Mouse (Mus musculus): ENCODE data around the gene Yeats4. TPM values are rescaled to one million over a fixed set of nuclear protein-coding genes. Genes with fewer than 3 reads are reported as not detected.
"Not testable (repeated sequence)": the region's sequence is repeated elsewhere in the genome, so short reads cannot be mapped to it uniquely, and the experiment has no call there.

Gene Yeats4
- total and polyA plus RNA-seq, 2 experiments from 2014 or later = 79.0 to 107 TPM

DNA sequence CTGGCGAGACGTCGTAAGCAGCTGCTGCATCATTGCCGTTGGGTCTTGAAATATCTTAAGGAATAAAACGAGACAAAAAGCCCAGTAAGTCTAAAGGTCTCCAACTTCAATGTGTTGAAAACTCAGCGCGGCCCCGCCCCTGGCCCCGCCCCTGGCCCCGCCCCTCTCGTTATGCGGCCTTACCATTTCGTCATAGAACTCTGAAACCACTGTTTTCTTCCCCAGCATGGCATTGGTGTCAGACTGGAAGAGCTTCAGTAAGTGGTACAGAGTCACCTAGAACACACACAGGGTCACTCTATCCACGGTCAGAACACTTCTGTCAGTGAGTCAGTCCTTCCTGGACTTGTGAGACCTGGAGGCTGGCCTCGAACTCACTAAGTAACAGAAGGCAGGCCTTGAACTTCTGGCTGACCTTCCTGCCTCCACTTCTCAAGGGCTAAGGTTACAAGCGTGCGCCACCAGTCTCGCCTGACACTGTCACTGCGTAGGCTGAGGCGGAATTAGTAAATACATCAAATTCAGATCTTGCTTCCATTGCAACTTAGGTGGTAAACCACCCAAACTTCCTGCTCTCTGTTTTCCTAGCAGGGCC, 7.0 kb downstream of the Yeats4 start:
- H3K27ac ChIP-seq (ENCODE audit: low read depth, low read length) = no peak overlapping the region
- no peaks in the 10 kb centered on the region for H3K9me3 ChIP-seq (ENCODE audit: low read length)
- H3K4me2 ChIP-seq (ENCODE audit: low read depth, low read length, poor library complexity, severe bottlenecking) = no peak overlapping the region
- no peak overlapping the region for H3K9ac ChIP-seq (replicated peaks; ENCODE audit: low read length, poor library complexity, severe bottlenecking)
- no peak for DNase-seq (ENCODE audit: low spot score)
- no peak for TF ChIP-seq CTCF (IDR thresholded peaks at IDR 0.05)
- H3K36me3 ChIP-seq (ENCODE audit: insufficient read depth, low read length) = peaks cover 45% of the 10 kb centered on the region
- ATAC-seq (ENCODE audit: low FRiP score) = no peak
- no peaks in the 10 kb centered on the region for H3K4me1 ChIP-seq (ENCODE audit: insufficient read depth, low read length)
- no peaks in the 10 kb centered on the region for H3K27me3 ChIP-seq (ENCODE audit: insufficient read depth, low read length)
- H3K4me3 ChIP-seq (ENCODE audit: low read depth, low read length) = no peak overlapping the region
- 88% methylated on average over 20 of the region's 20 CpGs for WGBS

GRCm38 (mm10) chr10:117216793-117217192, 7.5 kb downstream of the Yeats4 start:
- no peaks in the 10 kb centered on the region for H3K9me3 ChIP-seq (ENCODE audit: low read length)
- no peaks in the 10 kb centered on the region for H3K4me1 ChIP-seq (ENCODE audit: insufficient read depth, low read length)
- no peaks in the 10 kb centered on the region for H3K27me3 ChIP-seq (ENCODE audit: insufficient read depth, low read length)
- peaks cover 42% of the 10 kb centered on the region for H3K36me3 ChIP-seq (ENCODE audit: insufficient read depth, low read length)
- H3K4me3 ChIP-seq (ENCODE audit: low read depth, low read length) = no peak overlapping the region
- H3K4me2 ChIP-seq (ENCODE audit: low read depth, low read length, poor library complexity, severe bottlenecking) = no peak overlapping the region
- no peak overlapping the region for H3K27ac ChIP-seq (ENCODE audit: low read depth, low read length)
- TF ChIP-seq CTCF (IDR thresholded peaks at IDR 0.05) = peak; percentile 87
- DNase-seq (ENCODE audit: low spot score) (peak; percentile 56), ATAC-seq (ENCODE audit: low FRiP score) (no peak)
- no peak overlapping the region for H3K9ac ChIP-seq (replicated peaks; ENCODE audit: low read length, poor library complexity, severe bottlenecking)
- 72% methylated on average over 5 of the region's 5 CpGs for WGBS

- Histone ChIP-seq H3K36me3 (ENCODE audit: insufficient read depth, low read length) (peaks cover 37% of the 10 kb centered on the region), H3K27ac (ENCODE audit: low read depth, low read length) (no peak overlapping the region), H3K4me2 (ENCODE audit: low read depth, low read length, poor library complexity, severe bottlenecking) (no peak overlapping the region), H3K9me3 (ENCODE audit: low read length) (no peaks in the 10 kb centered on the region), H3K27me3 (ENCODE audit: insufficient read depth, low read length) (no peaks in the 10 kb centered on the region), H3K4me3 (ENCODE audit: low read depth, low read length) (no peak overlapping the region), H3K9ac (replicated peaks; ENCODE audit: low read length, poor library complexity, severe bottlenecking) (no peak overlapping the region), H3K4me1 (ENCODE audit: insufficient read depth, low read length) (no peaks in the 10 kb centered on the region)
- no peak for TF ChIP-seq CTCF (IDR thresholded peaks at IDR 0.05)
- ATAC-seq (ENCODE audit: low FRiP score) (no peak), DNase-seq (ENCODE audit: low spot score) (no peak)
- WGBS = 98% methylated on average over 9 of the region's 9 CpGs
These were observed 8.2 kb downstream of the Yeats4 start for GRCm38 (mm10) chr10:117216132-117216495.

DNA sequence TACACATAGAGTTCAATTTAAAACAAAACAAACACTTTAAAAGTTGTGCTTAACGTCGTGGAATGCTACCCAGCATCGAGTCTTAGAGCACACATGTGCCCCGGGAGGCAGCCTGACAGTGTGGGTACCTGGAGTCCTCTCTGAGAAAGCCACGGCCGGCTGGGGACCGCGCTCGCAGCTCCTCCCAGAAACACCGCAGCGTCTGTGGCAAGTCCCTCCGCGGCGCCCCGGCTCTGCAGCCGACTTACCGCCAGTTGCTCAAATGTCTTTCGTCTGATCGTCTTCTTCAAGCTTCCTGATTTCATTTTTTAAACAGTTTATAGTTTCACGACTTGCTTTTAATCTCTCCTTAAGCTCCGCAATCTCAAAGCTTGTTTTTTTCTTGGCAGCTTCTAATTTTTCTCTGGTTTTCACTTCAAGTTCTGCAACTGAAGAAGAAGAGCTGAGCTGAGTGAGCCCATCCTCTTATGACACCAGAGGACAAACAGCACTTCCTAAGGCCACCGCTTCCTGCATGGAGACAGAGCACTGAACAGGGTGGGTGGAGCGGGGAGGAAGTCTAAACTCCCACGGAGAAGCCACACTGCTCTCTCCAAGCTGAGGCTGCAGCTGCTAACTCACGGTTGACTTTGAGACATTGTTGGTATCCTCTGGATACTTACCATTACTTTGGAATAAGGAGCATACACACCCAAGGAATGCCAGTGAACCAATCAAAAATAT, 8.7 kb downstream of the Yeats4 start:
- Histone ChIP-seq H3K4me2 (ENCODE audit: low read depth, low read length, poor library complexity, severe bottlenecking) (no peak overlapping the region), H3K27ac (ENCODE audit: low read depth, low read length) (no peak overlapping the region), H3K9me3 (ENCODE audit: low read length) (no peaks in the 10 kb centered on the region), H3K27me3 (ENCODE audit: insufficient read depth, low read length) (no peaks in the 10 kb centered on the region), H3K9ac (replicated peaks; ENCODE audit: low read length, poor library complexity, severe bottlenecking) (no peak overlapping the region), H3K36me3 (ENCODE audit: insufficient read depth, low read length) (peaks cover 37% of the 10 kb centered on the region), H3K4me1 (ENCODE audit: insufficient read depth, low read length) (no peaks in the 10 kb centered on the region), H3K4me3 (ENCODE audit: low read depth, low read length) (no peak overlapping the region)
- ATAC-seq (ENCODE audit: low FRiP score) (no peak), DNase-seq (ENCODE audit: low spot score) (no peak)
- 93% methylated on average over 25 of the region's 25 CpGs for WGBS
- TF ChIP-seq CTCF (IDR thresholded peaks at IDR 0.05) = no peak

- H3K4me1 ChIP-seq (ENCODE audit: insufficient read depth, low read length) = no peaks in the 10 kb centered on the region
These were observed 13.3 kb downstream of the Yeats4 start for GRCm38 (mm10) chr10:117211023-117211422.

DNA sequence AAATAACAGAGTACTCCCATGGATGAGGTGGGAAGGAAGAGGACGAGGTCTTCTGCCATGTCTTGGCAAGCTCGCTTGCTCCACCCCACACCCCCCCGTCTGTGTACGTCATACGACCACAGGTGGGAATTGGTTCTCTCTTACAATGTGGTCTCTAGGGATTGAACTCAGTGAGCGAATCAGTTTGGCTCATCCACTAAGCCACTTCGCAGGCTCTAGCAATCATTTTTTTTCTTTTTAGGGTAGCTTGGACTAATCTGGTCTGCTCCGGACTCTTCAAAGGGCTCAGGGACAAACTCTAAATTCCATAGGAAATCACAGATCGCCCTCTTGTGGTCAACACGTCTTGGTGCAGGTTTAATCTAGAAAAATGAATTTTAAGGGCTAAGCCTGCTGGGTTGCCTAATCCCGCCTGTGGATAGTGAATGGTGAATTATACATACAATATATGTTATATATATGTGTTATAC, 14.8 kb downstream of the Yeats4 start:
- WGBS = 9% methylated on average over 11 of the region's 11 CpGs
- H3K27me3 ChIP-seq (ENCODE audit: insufficient read depth, low read length) = no peaks in the 10 kb centered on the region
- ATAC-seq (ENCODE audit: low FRiP score) (peak; percentile 82), DNase-seq (ENCODE audit: low spot score) (peak; percentile 87)
- H3K27ac ChIP-seq (ENCODE audit: low read depth, low read length) = no peak overlapping the region
- 0 out of 2 replicates have a peak, but pooled peaks cover 3% of the 10 kb centered on the region for H3K36me3 ChIP-seq (ENCODE audit: insufficient read depth, low read length)
- H3K4me3 ChIP-seq (ENCODE audit: low read depth, low read length) = no peak overlapping the region
- H3K9ac ChIP-seq (replicated peaks; ENCODE audit: low read length, poor library complexity, severe bottlenecking) = 0 out of 2 replicates have a peak overlapping the region, but pooled peaks have one; percentile 15
- peak; percentile 88 for TF ChIP-seq CTCF (IDR thresholded peaks at IDR 0.05)
- H3K9me3 ChIP-seq (ENCODE audit: low read length) = no peaks in the 10 kb centered on the region
- H3K4me1 ChIP-seq (ENCODE audit: insufficient read depth, low read length) = no peaks in the 10 kb centered on the region
- H3K4me2 ChIP-seq (ENCODE audit: low read depth, low read length, poor library complexity, severe bottlenecking) = peak overlapping the region; percentile 41

More at GRCm38 (mm10) chr10:117211023-117211422, 13.3 kb downstream of the Yeats4 start:
- H3K9me3 ChIP-seq (ENCODE audit: low read length) = no peaks in the 10 kb centered on the region
- no peak overlapping the region for H3K4me3 ChIP-seq (ENCODE audit: low read depth, low read length)
- H3K9ac ChIP-seq (replicated peaks; ENCODE audit: low read length, poor library complexity, severe bottlenecking) = no peak overlapping the region
- H3K27me3 ChIP-seq (ENCODE audit: insufficient read depth, low read length) = no peaks in the 10 kb centered on the region
- DNase-seq (ENCODE audit: low spot score) (no peak), ATAC-seq (ENCODE audit: low FRiP score) (no peak)
- H3K27ac ChIP-seq (ENCODE audit: low read depth, low read length) = no peak overlapping the region
- H3K36me3 ChIP-seq (ENCODE audit: insufficient read depth, low read length) = peaks cover 18% of the 10 kb centered on the region
- H3K4me2 ChIP-seq (ENCODE audit: low read depth, low read length, poor library complexity, severe bottlenecking) = no peak overlapping the region
- no peak for TF ChIP-seq CTCF (IDR thresholded peaks at IDR 0.05)
- WGBS = 93% methylated on average over 6 of the region's 6 CpGs

DNA sequence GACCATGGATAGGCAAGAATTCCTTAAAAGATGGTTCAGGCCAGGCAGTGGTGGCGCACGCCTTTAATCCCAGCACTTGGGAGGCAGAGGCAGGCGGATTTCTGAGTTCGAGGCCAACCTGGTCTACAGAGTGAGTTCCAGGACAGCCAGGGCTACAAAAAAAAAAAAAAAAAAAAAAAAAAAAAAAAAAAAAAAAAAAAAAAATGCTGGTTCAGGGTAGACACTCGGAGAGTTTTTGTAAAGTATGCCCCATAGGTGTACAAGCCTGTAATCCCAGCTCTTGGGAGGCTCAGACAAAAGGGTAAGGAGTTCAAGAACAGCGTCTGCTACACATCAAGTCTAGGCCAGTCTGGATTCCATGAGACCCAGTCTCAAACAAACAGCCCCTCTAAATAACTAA, 15.5 kb downstream of the Yeats4 start:
- not testable (repeated sequence) for H3K27ac ChIP-seq (ENCODE audit: low read depth, low read length); H3K4me3 ChIP-seq (ENCODE audit: low read depth, low read length); ATAC-seq (ENCODE audit: low FRiP score); DNase-seq (ENCODE audit: low spot score); H3K4me2 ChIP-seq (ENCODE audit: low read depth, low read length, poor library complexity, severe bottlenecking); H3K27me3 ChIP-seq (ENCODE audit: insufficient read depth, low read length); H3K36me3 ChIP-seq (ENCODE audit: insufficient read depth, low read length); H3K9ac ChIP-seq (replicated peaks; ENCODE audit: low read length, poor library complexity, severe bottlenecking); H3K9me3 ChIP-seq (ENCODE audit: low read length); H3K4me1 ChIP-seq (ENCODE audit: insufficient read depth, low read length)
- 88% methylated on average over 6 of the region's 6 CpGs for WGBS
